ENCODE assay signal across 8 mouse cellular contexts in genomic region chr4:148038079-148038599, GRCm38 (mm10). TPM values are rescaled to one million over a fixed set of nuclear protein-coding genes. Genes with fewer than 3 reads are reported as not detected.
DNase-seq lines count a peak whose midpoint lies in the region; ATAC-seq and TF ChIP-seq lines count a peak whose summit lies in the region.

No protein-coding gene starts in this region.

- DNase-seq in heart, postnatal 14 days = no peak
- no peak for DNase-seq in G1E (ENCODE audit: low spot score)
- no peak for DNase-seq in hindbrain, embryonic 10.5 days (ENCODE audit: low spot score)
- DNase-seq in midbrain, embryonic 10.5 days (ENCODE audit: low spot score) = no peak
- no peak for DNase-seq in embryo, embryonic 11 days
- DNase-seq in adrenal gland, adult 8-10 months = no peak
- DNase-seq in frontal cortex, postnatal 10 days (ENCODE audit: low spot score in 2 of 2) = no peak

- WGBS in heart, embryonic 15.5 days = 6% methylated on average over 26 of the region's 26 CpGs
- WGBS in hindbrain, embryonic 10.5 days = 7% methylated on average over 26 of the region's 26 CpGs
- 8% methylated on average over 26 of the region's 26 CpGs for WGBS in midbrain, embryonic 10.5 days

- H3K9me3 ChIP-seq in heart, embryonic 15.5 days (replicated peaks) = no peaks in the 10 kb centered on the region
- no peaks in the 10 kb centered on the region for H3K9me3 ChIP-seq in G1E (replicated peaks)
- H3K9me3 ChIP-seq in hindbrain, embryonic 10.5 days = no peaks in the 10 kb centered on the region
- H3K9me3 ChIP-seq in midbrain, embryonic 10.5 days (replicated peaks) = no peaks in the 10 kb centered on the region

- peak overlapping the region; percentile 87 for H3K27ac ChIP-seq in heart, embryonic 15.5 days
- H3K27ac ChIP-seq in hindbrain, embryonic 10.5 days = peak overlapping the region; percentile 91
- H3K27ac ChIP-seq in midbrain, embryonic 10.5 days (replicated peaks) = peak overlapping the region; percentile 92

- H3K4me3 ChIP-seq in heart, embryonic 15.5 days = peak overlapping the region; percentile 81
- H3K4me3 ChIP-seq in G1E (ENCODE audit: low read depth, low read length) = peak overlapping the region; percentile 92
- peak overlapping the region; percentile 81 for H3K4me3 ChIP-seq in hindbrain, embryonic 10.5 days
- peak overlapping the region; percentile 87 for H3K4me3 ChIP-seq in midbrain, embryonic 10.5 days

- no peak for ATAC-seq in heart, embryonic 15.5 days (replicated peaks; ENCODE audit: insufficient number of reproducible peaks, insufficient read depth, low FRiP score, low read depth)
- ATAC-seq in G1E (ENCODE audit: extremely low read depth, insufficient number of reproducible peaks, low FRiP score, poor library complexity, severe bottlenecking) = no peak

- peak overlapping the region; percentile 76 for H3K4me2 ChIP-seq in heart, embryonic 15.5 days

- no peak for TF ChIP-seq CTCF in G1E (IDR thresholded peaks at IDR 0.05; ENCODE audit: low read depth, low read length)

- intact Hi-C loops in heart, postnatal 14 days (cut with DNase I) = no loop called here

- peaks cover 46% of the 10 kb centered on the region for H3K4me1 ChIP-seq in heart, embryonic 15.5 days (replicated peaks)
- H3K4me1 ChIP-seq in G1E (ENCODE audit: insufficient read depth, low read depth, low read length) = peaks cover 46% of the 10 kb centered on the region
- H3K4me1 ChIP-seq in hindbrain, embryonic 10.5 days (replicated peaks) = peaks cover 55% of the 10 kb centered on the region
- H3K4me1 ChIP-seq in midbrain, embryonic 10.5 days = peaks cover 62% of the 10 kb centered on the region

- peaks cover 6% of the 10 kb centered on the region; the same call in 1 of the 2 replicates for H3K36me3 ChIP-seq in heart, embryonic 15.5 days
- peaks cover 39% of the 10 kb centered on the region for H3K36me3 ChIP-seq in G1E (replicated peaks)
- peaks cover 49% of the 10 kb centered on the region for H3K36me3 ChIP-seq in hindbrain, embryonic 10.5 days
- peaks cover 50% of the 10 kb centered on the region for H3K36me3 ChIP-seq in midbrain, embryonic 10.5 days

- H3K27me3 ChIP-seq in heart, embryonic 15.5 days = no peaks in the 10 kb centered on the region
- H3K27me3 ChIP-seq in G1E (ENCODE audit: insufficient read depth, low read length) = no peaks in the 10 kb centered on the region
- H3K27me3 ChIP-seq in hindbrain, embryonic 10.5 days (ENCODE audit: insufficient read depth, poor library complexity, severe bottlenecking) = no peaks in the 10 kb centered on the region
- H3K27me3 ChIP-seq in midbrain, embryonic 10.5 days (ENCODE audit: low read depth, poor library complexity, severe bottlenecking) = no peaks in the 10 kb centered on the region

- peak overlapping the region; percentile 69 for H3K9ac ChIP-seq in heart, embryonic 15.5 days

RNA-seq across cellular contexts. Expression of gene Clcn6, which starts 0.5 kb away (rescaled TPM):
- 6.6 and 7.7 TPM in 2 replicates for polyA plus RNA-seq in heart, embryonic 15.5 days (2015; fragmentation: Nextera tagmentation; extraction: Ambion mirVana)
- 10 to 100 TPM in 1 of 2 experiments, 1 to 10 TPM in 1; 9.5 to 11.0 TPM for total RNA-seq in heart, postnatal 14 days (2021)
- total RNA-seq in G1E (2014; fragmentation: Nextera tagmentation) = 20.1 and 21.0 TPM in 2 replicates
- 13.6 and 16.1 TPM in 2 replicates for total RNA-seq in G1E (2017)
- 5.2 and 6.2 TPM in 2 replicates for polyA plus RNA-seq in G1E (2012)
- polyA plus RNA-seq in hindbrain, embryonic 10.5 days (2016; fragmentation: Nextera tagmentation; extraction: Ambion mirVana) = 13.9 and 17.8 TPM in 2 replicates
- polyA plus RNA-seq in midbrain, embryonic 10.5 days (2016; fragmentation: Nextera tagmentation; extraction: Ambion mirVana) = 15.6 and 20.4 TPM in 2 replicates
- total RNA-seq in adrenal gland, adult 8-10 months (2022) = 10 to 100 TPM; 10.1 to 20.4 (median 15.8) TPM

RNA-seq across cellular contexts. Expression of gene Mthfr, which starts 0.7 kb away (rescaled TPM):
- polyA plus RNA-seq in heart, embryonic 15.5 days (2015; fragmentation: Nextera tagmentation; extraction: Ambion mirVana) = 11.2 and 16.1 TPM in 2 replicates
- 10 to 100 TPM; 13.1 to 14.7 TPM for total RNA-seq in heart, postnatal 14 days (2021)
- total RNA-seq in G1E (2014; fragmentation: Nextera tagmentation) = 7.0 and 12.5 TPM in 2 replicates
- total RNA-seq in G1E (2017) = 7.3 and 9.4 TPM in 2 replicates
- 6.3 and 9.2 TPM in 2 replicates for polyA plus RNA-seq in G1E (2012)
- polyA plus RNA-seq in hindbrain, embryonic 10.5 days (2016; fragmentation: Nextera tagmentation; extraction: Ambion mirVana) = 28.1 and 30.0 TPM in 2 replicates
- polyA plus RNA-seq in midbrain, embryonic 10.5 days (2016; fragmentation: Nextera tagmentation; extraction: Ambion mirVana) = 25.4 and 33.3 TPM in 2 replicates
- 10 to 100 TPM; 24.2 to 51.9 (median 36.7) TPM for total RNA-seq in adrenal gland, adult 8-10 months (2022)

RNA-seq across cellular contexts. Expression of gene Nppa, which starts 37.6 kb away (rescaled TPM):
- polyA plus RNA-seq in heart, embryonic 15.5 days (2015; fragmentation: Nextera tagmentation; extraction: Ambion mirVana) = 3,881 and 5,336 TPM in 2 replicates
- total RNA-seq in heart, postnatal 14 days (2021) = 1,000 to 10,000 TPM in 1 of 2 experiments, 100 to 1,000 TPM in 1; 590 to 1,636 TPM
- total RNA-seq in G1E (2014; fragmentation: Nextera tagmentation) = not detected in 2 replicates
- total RNA-seq in G1E (2017) = 0.17 TPM in 1 of 2 replicates, not detected in the other
- not detected in 2 replicates for polyA plus RNA-seq in G1E (2012)
- 0.21 TPM in 1 of 2 replicates, not detected in the other for polyA plus RNA-seq in hindbrain, embryonic 10.5 days (2016; fragmentation: Nextera tagmentation; extraction: Ambion mirVana)
- 0.25 and 0.67 TPM in 2 replicates for polyA plus RNA-seq in midbrain, embryonic 10.5 days (2016; fragmentation: Nextera tagmentation; extraction: Ambion mirVana)
- not detected for total RNA-seq in adrenal gland, adult 8-10 months (2022)

RNA-seq across cellular contexts. Expression of gene Agtrap, which starts 49.7 kb away (rescaled TPM):
- polyA plus RNA-seq in heart, embryonic 15.5 days (2015; fragmentation: Nextera tagmentation; extraction: Ambion mirVana) = 15.8 and 18.7 TPM in 2 replicates
- total RNA-seq in heart, postnatal 14 days (2021) = 10 to 100 TPM; 36.4 to 38.5 TPM
- total RNA-seq in G1E (2014; fragmentation: Nextera tagmentation) (7.7 and 10.8 TPM in 2 replicates), G1E (2017) (9.4 and 10.7 TPM in 2 replicates)
- 4.5 and 6.4 TPM in 2 replicates for polyA plus RNA-seq in G1E (2012)
- polyA plus RNA-seq in hindbrain, embryonic 10.5 days (2016; fragmentation: Nextera tagmentation; extraction: Ambion mirVana) = 15.6 and 15.7 TPM in 2 replicates
- polyA plus RNA-seq in midbrain, embryonic 10.5 days (2016; fragmentation: Nextera tagmentation; extraction: Ambion mirVana) = 16.4 and 17.4 TPM in 2 replicates
- 100 to 1,000 TPM; 117 to 136 (median 124) TPM for total RNA-seq in adrenal gland, adult 8-10 months (2022)

RNA-seq across cellular contexts. Expression of gene Nppb, which starts 52.6 kb away (rescaled TPM):
- 130 and 171 TPM in 2 replicates for polyA plus RNA-seq in heart, embryonic 15.5 days (2015; fragmentation: Nextera tagmentation; extraction: Ambion mirVana)
- 100 to 1,000 TPM in 1 of 2 experiments, 10 to 100 TPM in 1; 74.4 to 148 TPM for total RNA-seq in heart, postnatal 14 days (2021)
- total RNA-seq in G1E (2014; fragmentation: Nextera tagmentation) (not detected in 2 replicates), G1E (2017) (not detected in 2 replicates)
- not detected in 2 replicates for polyA plus RNA-seq in G1E (2012)
- polyA plus RNA-seq in hindbrain, embryonic 10.5 days (2016; fragmentation: Nextera tagmentation; extraction: Ambion mirVana) = 0.29 TPM in 1 of 2 replicates, not detected in the other
- not detected in 2 replicates for polyA plus RNA-seq in midbrain, embryonic 10.5 days (2016; fragmentation: Nextera tagmentation; extraction: Ambion mirVana)
- total RNA-seq in adrenal gland, adult 8-10 months (2022) = under 1 TPM in 1 of 4 experiments, not detected in 3; 0.40 TPM

Comparison
In these comparisons a context has a peak if more than half of its experiments do, and no peak if none do; other contexts are left out.
1. RNA of gene Nppa, which starts 37.6 kb away (polyA plus RNA-seq): 3,881 to 5,336 TPM in heart, embryonic 15.5 days; 0.25 to 0.67 TPM in midbrain, embryonic 10.5 days, 0.21 TPM in hindbrain, embryonic 10.5 days and not detected in G1E; every median in the first group is over 1,000 times any median in the second.
2. Peak in every context shown above with its lines, with median percentiles within 50 percentile points of each other: H3K27ac ChIP-seq and H3K4me3 ChIP-seq.